Mouse (Mus musculus) cerebellum, adult 2 months (tissue): Measurements from ENCODE around the gene Adcy2.

Source experiments
- CTCF ChIP-seq: fragments of 200-500 bp; IDR thresholded peaks from 2 replicates; pipeline ENCODE4 v1.5.1; 2011; ENCODE audit warnings: low read depth, mild to moderate bottlenecking, control low read depth, low read length, moderate library complexity, borderline replicate concordance; ENCODE audit not compliant: insufficient read depth
- POLR2A ChIP-seq: fragments of 200-500 bp; IDR thresholded peaks from 2 replicates; pipeline ENCODE4 v1.6.1; 2011; ENCODE audit warnings: low read length, control low read depth, borderline replicate concordance; ENCODE audit not compliant: insufficient read depth

GRCm38 (mm10) chr13:69029078-69029757 is 29.9 kb upstream of the Adcy2 start:
- no peak for TF ChIP-seq CTCF
- TF ChIP-seq POLR2A, result no peak
